Mouse (Mus musculus) small intestine, adult 2 months (tissue): Measurements from ENCODE around the gene Acap2.

ENCODE experiments used
- CTCF ChIP-seq: fragments of 200-500 bp; IDR thresholded peaks from 2 replicates; pipeline ENCODE4 v1.5.1; 2012; ENCODE audit warnings: low read depth, mild to moderate bottlenecking, control low read depth, inconsistent platforms, low read length, moderate library complexity, mixed read lengths; ENCODE audit not compliant: insufficient replicate concordance, insufficient read length; ENCODE audit errors: extremely low read depth
- POLR2A ChIP-seq: fragments of 200-500 bp; IDR thresholded peaks from 2 replicates; pipeline ENCODE4 v1.6.1; 2012; ENCODE audit warnings: low read depth, mild to moderate bottlenecking, control low read depth, inconsistent platforms, low read length, moderate library complexity

DNA sequence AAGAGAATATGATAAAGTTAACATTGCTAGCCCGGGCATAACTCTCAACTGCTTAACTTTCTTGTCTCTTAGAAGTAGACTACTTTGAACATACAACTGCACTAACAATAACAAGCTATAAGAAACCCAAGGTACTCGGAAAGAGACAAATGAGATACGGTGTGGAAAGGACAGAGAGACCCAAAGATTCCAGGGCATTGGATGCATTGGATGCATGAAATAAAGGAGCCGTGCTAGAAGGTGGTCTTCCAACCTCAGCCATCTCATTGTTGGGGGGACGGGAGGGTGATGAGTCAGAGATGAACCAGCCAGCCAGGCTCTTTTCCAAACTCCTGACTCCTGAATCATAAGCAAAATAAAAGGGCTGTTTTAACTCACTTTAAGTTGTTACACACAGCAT, 11.8 kb downstream of the Acap2 start:
- TF ChIP-seq POLR2A (no peak), CTCF (no peak)
